Mouse (Mus musculus): ENCODE results near the gene Gal3st3.
"Not testable (repeated sequence)": the region's sequence is repeated elsewhere in the genome, so short reads cannot be mapped to it uniquely, and the experiment has no call there.

Gal3st3 gene

GRCm38 (mm10) chr19:5306968-5307734 lies 9.0 kb downstream of the Gal3st3 start:
- peak in 1 of 2 experiments; percentile 26 for DNase-seq (ENCODE audit: low spot score in 2 of 2)

GRCm38 (mm10) chr19:5309025-5309424 lies 10.9 kb downstream of the Gal3st3 start:
- DNase-seq (ENCODE audit: low spot score in 2 of 2) = no peak

GRCm38 (mm10) chr19:5313189-5313588 lies 15.1 kb downstream of the Gal3st3 start:
- no peak for DNase-seq (ENCODE audit: low spot score in 2 of 2)

- peak in 1 of 2 experiments; percentile 52 for DNase-seq (ENCODE audit: low spot score in 2 of 2)
Observed at GRCm38 (mm10) chr19:5323801-5324200, 25.7 kb downstream of the Gal3st3 start.

GRCm38 (mm10) chr19:5327970-5328369 lies 29.8 kb downstream of the Gal3st3 start:
- DNase-seq (ENCODE audit: low spot score in 2 of 2) = no peak

- no peak for DNase-seq (ENCODE audit: low spot score in 2 of 2)
Observed at GRCm38 (mm10) chr19:5334741-5335140, 36.6 kb downstream of the Gal3st3 start.

GRCm38 (mm10) chr19:5335441-5335840 lies 37.3 kb downstream of the Gal3st3 start, which contains the start of gene Catsper1:
Gene Catsper1 (plus strand): TSS chr19:5335741.
- no peak for DNase-seq (ENCODE audit: low spot score in 2 of 2)

- peak; percentile 71 to 85 for DNase-seq (ENCODE audit: low spot score in 2 of 2)
Observed at GRCm38 (mm10) chr19:5337975-5338374, 39.8 kb downstream of the Gal3st3 start.

- DNase-seq (ENCODE audit: low spot score in 2 of 2) = no peak
Observed at GRCm38 (mm10) chr19:5341360-5341759, 43.2 kb downstream of the Gal3st3 start.

GRCm38 (mm10) chr19:5345297-5346131 lies 47.4 kb downstream of the Gal3st3 start:
- DNase-seq (ENCODE audit: low spot score in 2 of 2) = no peak

GRCm38 (mm10) chr19:5348064-5348463 lies 49.9 kb downstream of the Gal3st3 start:
- DNase-seq (ENCODE audit: low spot score in 2 of 2) = no peak

- peak; percentile 20 to 23 for DNase-seq (ENCODE audit: low spot score in 2 of 2)
Observed at GRCm38 (mm10) chr19:5348526-5349501, 50.7 kb downstream of the Gal3st3 start.

GRCm38 (mm10) chr19:5349502-5349873 lies 51.4 kb downstream of the Gal3st3 start, which contains the start of gene Cst6:
Gene Cst6 (minus strand): TSS chr19:5349574.
- DNase-seq (ENCODE audit: low spot score in 2 of 2) = not testable (repeated sequence)

GRCm38 (mm10) chr19:5353609-5354008 lies 55.5 kb downstream of the Gal3st3 start:
- DNase-seq (ENCODE audit: low spot score in 2 of 2) = no peak

GRCm38 (mm10) chr19:5356080-5356479 lies 57.9 kb downstream of the Gal3st3 start:
- DNase-seq (ENCODE audit: low spot score in 2 of 2) = no peak
